Mouse (Mus musculus): Measurements from ENCODE around the gene Pqlc2. TPM values are rescaled to one million over a fixed set of nuclear protein-coding genes. Genes with fewer than 3 reads are reported as not detected.

Gene Pqlc2
- total and polyA plus RNA-seq, 2 experiments from 2014 or later, result 10.9 to 26.5 TPM

GRCm38 (mm10) chr4:139247966-139248365 is 62.5 kb downstream of the Pqlc2 start:
- Histone ChIP-seq H3K9me3 (ENCODE audit: low read length) (no peaks in the 10 kb centered on the region), H3K36me3 (ENCODE audit: insufficient read depth, low read length) (0 out of 2 replicates have a peak, but pooled peaks cover 2% of the 10 kb centered on the region), H3K9ac (replicated peaks; ENCODE audit: low read length, poor library complexity, severe bottlenecking) (no peak overlapping the region), H3K27ac (ENCODE audit: low read depth, low read length) (no peak overlapping the region), H3K4me2 (ENCODE audit: low read depth, low read length, poor library complexity, severe bottlenecking) (no peak overlapping the region), H3K4me3 (ENCODE audit: low read depth, low read length) (no peak overlapping the region), H3K27me3 (ENCODE audit: insufficient read depth, low read length) (no peaks in the 10 kb centered on the region), H3K4me1 (ENCODE audit: insufficient read depth, low read length) (peaks cover 3% of the 10 kb centered on the region; the same call in 1 of the 2 replicates)
- 82% methylated on average over 7 of the region's 7 CpGs for WGBS
- no peak for DNase-seq (ENCODE audit: low spot score)
- no peak for ATAC-seq (ENCODE audit: low FRiP score)
- TF ChIP-seq CTCF (IDR thresholded peaks at IDR 0.05), result no peak

DNA sequence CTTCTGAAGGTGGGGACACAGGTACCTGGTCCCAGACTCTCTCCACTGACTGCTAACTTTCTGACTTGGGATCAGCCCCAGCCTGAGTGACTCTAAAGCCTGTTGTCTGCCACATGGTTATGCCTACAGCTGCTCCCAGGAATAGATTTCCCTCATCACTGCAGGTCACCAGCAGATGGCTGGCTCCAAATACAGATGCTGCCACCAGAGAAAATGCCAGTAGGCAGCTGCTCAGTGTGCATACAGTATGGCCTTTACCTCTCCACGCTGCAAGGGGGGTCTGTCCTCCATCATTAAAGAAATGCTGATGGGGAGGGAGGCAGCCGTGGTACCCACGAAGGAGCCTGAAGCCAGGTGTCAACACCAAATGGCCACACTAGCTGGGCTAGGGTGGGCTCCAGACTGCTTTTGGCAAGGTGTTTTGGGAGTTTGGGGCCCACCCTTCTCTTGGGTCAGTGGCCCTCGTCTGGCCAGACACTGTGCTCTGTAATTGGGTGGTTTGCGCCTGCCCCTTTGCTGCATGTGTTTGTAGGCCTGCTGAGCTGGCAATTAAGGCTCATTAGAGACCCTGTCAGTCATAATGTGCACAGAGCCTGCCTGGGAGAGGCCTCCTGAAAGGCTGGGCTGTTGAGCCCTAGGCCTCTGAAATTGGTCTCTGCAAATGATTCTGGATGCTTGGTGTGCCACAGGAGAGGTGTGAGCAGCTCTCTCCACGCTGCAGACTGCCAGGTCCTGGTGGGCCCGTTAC is 64.2 kb downstream of the Pqlc2 start:
- no peak overlapping the region for H3K4me2 ChIP-seq (ENCODE audit: low read depth, low read length, poor library complexity, severe bottlenecking)
- peak; percentile 72 for DNase-seq (ENCODE audit: low spot score)
- ATAC-seq (ENCODE audit: low FRiP score), result no peak

GRCm38 (mm10) chr4:139245534-139245933 is 65.0 kb downstream of the Pqlc2 start:
- Histone ChIP-seq H3K9me3 (ENCODE audit: low read length) (no peaks in the 10 kb centered on the region), H3K9ac (replicated peaks; ENCODE audit: low read length, poor library complexity, severe bottlenecking) (no peak overlapping the region), H3K4me2 (ENCODE audit: low read depth, low read length, poor library complexity, severe bottlenecking) (no peak overlapping the region), H3K4me3 (ENCODE audit: low read depth, low read length) (no peak overlapping the region), H3K27me3 (ENCODE audit: insufficient read depth, low read length) (no peaks in the 10 kb centered on the region), H3K36me3 (ENCODE audit: insufficient read depth, low read length) (peaks cover 13% of the 10 kb centered on the region; the same call in 1 of the 2 replicates), H3K4me1 (ENCODE audit: insufficient read depth, low read length) (no peaks in the 10 kb centered on the region), H3K27ac (ENCODE audit: low read depth, low read length) (no peak overlapping the region)
- DNase-seq (ENCODE audit: low spot score) (no peak), ATAC-seq (ENCODE audit: low FRiP score) (no peak)
- WGBS, result 91% methylated on average over 2 of the region's 2 CpGs
- TF ChIP-seq CTCF (IDR thresholded peaks at IDR 0.05), result no peak

More for the DNA sequence above, 64.2 kb downstream of the Pqlc2 start:
- H3K27me3 ChIP-seq (ENCODE audit: insufficient read depth, low read length), result no peaks in the 10 kb centered on the region
- H3K9me3 ChIP-seq (ENCODE audit: low read length), result no peaks in the 10 kb centered on the region
- TF ChIP-seq CTCF (IDR thresholded peaks at IDR 0.05), result no peak
- no peak overlapping the region for H3K9ac ChIP-seq (replicated peaks; ENCODE audit: low read length, poor library complexity, severe bottlenecking)
- H3K4me3 ChIP-seq (ENCODE audit: low read depth, low read length), result no peak overlapping the region
- WGBS, result 52% methylated on average over 7 of the region's 7 CpGs
- H3K36me3 ChIP-seq (ENCODE audit: insufficient read depth, low read length), result 0 out of 2 replicates have a peak, but pooled peaks cover 8% of the 10 kb centered on the region
- H3K4me1 ChIP-seq (ENCODE audit: insufficient read depth, low read length), result no peaks in the 10 kb centered on the region
- H3K27ac ChIP-seq (ENCODE audit: low read depth, low read length), result no peak overlapping the region

DNA sequence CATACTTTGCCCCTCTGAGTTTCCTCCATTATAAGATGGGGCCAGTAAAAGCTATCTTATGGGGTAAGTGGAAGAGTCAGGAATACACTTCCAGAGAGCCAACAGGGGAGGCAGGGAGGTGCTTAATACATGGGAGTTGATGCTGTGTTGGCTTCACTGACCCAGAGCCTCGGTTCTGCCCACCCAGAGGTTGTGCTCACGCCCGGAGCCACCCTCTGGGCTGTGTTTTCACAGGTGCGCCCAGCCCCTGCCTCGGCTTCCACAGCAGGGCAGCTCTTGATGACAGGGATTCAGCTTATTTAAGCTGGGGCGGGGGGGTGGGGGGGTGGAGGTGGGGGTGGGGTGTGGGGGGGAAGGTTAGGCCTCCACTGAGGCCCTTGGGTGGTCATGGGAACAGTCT is 65.7 kb downstream of the Pqlc2 start:
- Histone ChIP-seq H3K4me1 (ENCODE audit: insufficient read depth, low read length) (no peaks in the 10 kb centered on the region), H3K9ac (replicated peaks; ENCODE audit: low read length, poor library complexity, severe bottlenecking) (no peak overlapping the region), H3K27me3 (ENCODE audit: insufficient read depth, low read length) (no peaks in the 10 kb centered on the region), H3K36me3 (ENCODE audit: insufficient read depth, low read length) (peaks cover 21% of the 10 kb centered on the region; the same call in 1 of the 2 replicates), H3K27ac (ENCODE audit: low read depth, low read length) (no peak overlapping the region), H3K4me3 (ENCODE audit: low read depth, low read length) (no peak overlapping the region), H3K4me2 (ENCODE audit: low read depth, low read length, poor library complexity, severe bottlenecking) (no peak overlapping the region), H3K9me3 (ENCODE audit: low read length) (no peaks in the 10 kb centered on the region)
- 91% methylated on average over 6 of the region's 6 CpGs for WGBS
- ATAC-seq (ENCODE audit: low FRiP score) (no peak), DNase-seq (ENCODE audit: low spot score) (no peak)
- TF ChIP-seq CTCF (IDR thresholded peaks at IDR 0.05), result no peak

DNA sequence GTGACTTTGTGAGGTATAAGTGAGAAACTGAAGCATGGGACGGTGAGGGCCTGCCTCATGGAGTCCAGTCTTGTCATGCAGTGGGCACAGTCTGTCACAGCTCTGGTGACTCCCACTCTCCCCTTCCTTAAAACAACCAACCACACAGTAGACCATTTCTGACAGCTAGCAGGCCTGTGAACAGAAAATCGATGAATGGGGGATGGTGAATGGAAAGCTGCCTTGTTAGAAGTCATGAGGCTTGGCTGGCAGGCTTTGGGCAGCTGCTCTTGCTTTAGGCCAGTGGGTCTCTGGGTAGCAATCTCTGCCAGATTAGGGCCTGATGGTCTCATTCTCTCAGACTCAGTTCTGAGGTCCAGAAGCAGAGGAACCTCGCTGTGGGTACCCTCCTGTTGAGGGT is 66.3 kb downstream of the Pqlc2 start:
- Histone ChIP-seq H3K9ac (replicated peaks; ENCODE audit: low read length, poor library complexity, severe bottlenecking) (no peak overlapping the region), H3K4me1 (ENCODE audit: insufficient read depth, low read length) (no peaks in the 10 kb centered on the region), H3K4me2 (ENCODE audit: low read depth, low read length, poor library complexity, severe bottlenecking) (no peak overlapping the region), H3K9me3 (ENCODE audit: low read length) (no peaks in the 10 kb centered on the region), H3K27ac (ENCODE audit: low read depth, low read length) (no peak overlapping the region; the same call in 1 of the 2 replicates), H3K36me3 (ENCODE audit: insufficient read depth, low read length) (peaks cover 25% of the 10 kb centered on the region; the same call in 1 of the 2 replicates), H3K4me3 (ENCODE audit: low read depth, low read length) (no peak overlapping the region), H3K27me3 (ENCODE audit: insufficient read depth, low read length) (no peaks in the 10 kb centered on the region)
- 57% methylated on average over 3 of the region's 3 CpGs for WGBS
- no peak for ATAC-seq (ENCODE audit: low FRiP score)
- DNase-seq (ENCODE audit: low spot score), result peak; percentile 32
- TF ChIP-seq CTCF (IDR thresholded peaks at IDR 0.05), result no peak

Small RNAs within 50 kb of the gene (microRNA-seq; reads per million reads assigned to microRNA genes)
- gene Gm24245 (ENCODE audit: borderline number of aligned reads) (1.7 reads per million), gene Gm25732 (ENCODE audit: borderline number of aligned reads) (not detected)

Other genes starting within 250 kb of the Pqlc2 start
- gene Htr6, start 235.1 kb downstream of the Pqlc2 start, total RNA-seq (2014; rRNA removed), result 4.2 and 5.9 TPM in 2 replicates
- 1.0 and 1.1 TPM in 2 replicates for gene Htr6, start 235.1 kb downstream of the Pqlc2 start, polyA plus RNA-seq (2015; fragmentation: Nextera tagmentation; extraction: Ambion mirVana)
- 60.7 and 62.2 TPM in 2 replicates for gene Nbl1, start 217.7 kb downstream of the Pqlc2 start, total RNA-seq (2014; rRNA removed)
- gene Nbl1, start 217.7 kb downstream of the Pqlc2 start, polyA plus RNA-seq (2015; fragmentation: Nextera tagmentation; extraction: Ambion mirVana), result 53.4 and 55.7 TPM in 2 replicates
- gene Minos1, start 179.6 kb downstream of the Pqlc2 start, total RNA-seq (2014; rRNA removed), result 21.9 and 31.0 TPM in 2 replicates
- gene Minos1, start 179.6 kb downstream of the Pqlc2 start, polyA plus RNA-seq (2015; fragmentation: Nextera tagmentation; extraction: Ambion mirVana), result 377 and 397 TPM in 2 replicates
- gene Capzb, start 117.8 kb downstream of the Pqlc2 start, total RNA-seq (2014; rRNA removed), result 84.0 and 108 TPM in 2 replicates
- gene Capzb, start 117.8 kb downstream of the Pqlc2 start, polyA plus RNA-seq (2015; fragmentation: Nextera tagmentation; extraction: Ambion mirVana), result 308 and 309 TPM in 2 replicates
- 45.0 and 65.4 TPM in 2 replicates for gene Akr7a5, start within 50 bp of the Pqlc2 start, total RNA-seq (2014; rRNA removed)
- 64.4 and 65.6 TPM in 2 replicates for gene Akr7a5, start within 50 bp of the Pqlc2 start, polyA plus RNA-seq (2015; fragmentation: Nextera tagmentation; extraction: Ambion mirVana)
- gene Mrto4, start 41.9 kb upstream of the Pqlc2 start, total RNA-seq (2014; rRNA removed), result 32.0 and 36.1 TPM in 2 replicates
- 68.3 and 75.0 TPM in 2 replicates for gene Mrto4, start 41.9 kb upstream of the Pqlc2 start, polyA plus RNA-seq (2015; fragmentation: Nextera tagmentation; extraction: Ambion mirVana)
- gene Emc1, start 41.9 kb upstream of the Pqlc2 start, total RNA-seq (2014; rRNA removed), result 70.3 and 78.3 TPM in 2 replicates
- 49.3 and 50.3 TPM in 2 replicates for gene Emc1, start 41.9 kb upstream of the Pqlc2 start, polyA plus RNA-seq (2015; fragmentation: Nextera tagmentation; extraction: Ambion mirVana)
- gene Ubr4, start 41.9 kb upstream of the Pqlc2 start, total RNA-seq (2014; rRNA removed), result 164 and 176 TPM in 2 replicates
- gene Ubr4, start 41.9 kb upstream of the Pqlc2 start, polyA plus RNA-seq (2015; fragmentation: Nextera tagmentation; extraction: Ambion mirVana), result 59.8 and 63.6 TPM in 2 replicates
- gene Iffo2, start 219.8 kb upstream of the Pqlc2 start, total RNA-seq (2014; rRNA removed), result 14.8 and 18.1 TPM in 2 replicates
- 4.3 and 5.8 TPM in 2 replicates for gene Iffo2, start 219.8 kb upstream of the Pqlc2 start, polyA plus RNA-seq (2015; fragmentation: Nextera tagmentation; extraction: Ambion mirVana)